In the genomic region with DNA sequence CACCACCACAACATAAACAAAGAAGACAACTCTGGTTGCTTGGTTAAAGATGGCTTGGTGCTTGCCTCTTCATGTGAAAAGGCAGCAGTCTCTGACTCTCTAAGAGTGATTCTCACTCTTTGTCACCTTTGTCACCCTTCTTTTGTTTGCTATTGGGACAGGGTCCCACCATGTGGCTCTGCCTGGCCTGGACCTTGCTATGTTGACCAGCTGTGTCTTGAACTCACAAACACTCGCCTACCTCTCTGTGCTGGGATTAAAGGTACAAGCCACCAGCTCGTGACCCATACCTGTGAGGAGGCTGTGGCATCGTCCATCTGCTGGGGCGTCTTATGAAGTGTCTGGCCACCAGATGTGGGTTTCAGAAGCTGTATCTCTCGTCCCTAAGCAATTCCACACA, we compare ENCODE assay signal across 30 mouse cellular contexts. TPM values are rescaled to one million over a fixed set of nuclear protein-coding genes. Genes with fewer than 3 reads are reported as not detected.
DNase-seq lines count a peak whose midpoint lies in the region; ATAC-seq and TF ChIP-seq lines count a peak whose summit lies in the region.
"Had no signal": no experiment of that assay in that cellular context is flagged by ENCODE, and none has a peak within 500 bp of the region (broad histone marks: within the 10 kb centered on the region; RNA-seq: fewer than 3 reads in every experiment).

No protein-coding gene starts in this region.

- H3K4me2 ChIP-seq in liver, embryonic 16.5 days (ENCODE audit: low read depth, low read length): no peak overlapping the region
- no peak overlapping the region for H3K4me2 ChIP-seq in liver, embryonic 12.5 days
- H3K4me2 ChIP-seq: embryonic facial prominence, embryonic 12.5 days; embryonic facial prominence, embryonic 15.5 days; heart, embryonic 13.5 days; hindbrain, embryonic 14.5 days had no signal

- no peaks in the 10 kb centered on the region for H3K9me3 ChIP-seq in liver, embryonic 16.5 days (replicated peaks; ENCODE audit: control insufficient read depth, low read length)
- no peaks in the 10 kb centered on the region for H3K9me3 ChIP-seq in liver, embryonic 12.5 days (replicated peaks)
- H3K9me3 ChIP-seq: embryonic facial prominence, embryonic 12.5 days; embryonic facial prominence, embryonic 15.5 days; G1E; heart, embryonic 10.5 days; heart, embryonic 13.5 days had no signal

- no peak overlapping the region for H3K4me3 ChIP-seq in layer of hippocampus, adult 2 months
- no peak overlapping the region for H3K4me3 ChIP-seq in liver, embryonic 16.5 days (ENCODE audit: low read depth, low read length)
- H3K4me3 ChIP-seq in liver, embryonic 12.5 days: no peak overlapping the region
- H3K4me3 ChIP-seq: embryonic facial prominence, embryonic 12.5 days; embryonic facial prominence, embryonic 15.5 days; gastrocnemius, adult 2 months; heart, adult 2 months; heart, embryonic 10.5 days; heart, embryonic 13.5 days had no signal

- TF ChIP-seq CTCF in layer of hippocampus, adult 2 months (conservative IDR thresholded peaks at IDR 0.05): no peak

- H3K36me3 ChIP-seq in liver, embryonic 16.5 days (ENCODE audit: control insufficient read depth, insufficient read depth): no peaks in the 10 kb centered on the region
- peaks cover 9% of the 10 kb centered on the region for H3K36me3 ChIP-seq in liver, embryonic 12.5 days

- peak; percentile 50; the same call in 1 of the 2 replicates for ATAC-seq in liver, embryonic 16.5 days (ENCODE audit: low read depth)
- no peak for ATAC-seq in liver, embryonic 12.5 days
- ATAC-seq: activated CD4-positive, CD25-positive, alpha-beta regulatory T cell, adult 4 months; forebrain, embryonic 14.5 days; forebrain, postnatal 0 days; hindbrain, postnatal 0 days had no signal

- peaks cover 2% of the 10 kb centered on the region for H3K4me1 ChIP-seq in liver, embryonic 16.5 days (ENCODE audit: control insufficient read depth, low read depth, low read length)
- no peaks in the 10 kb centered on the region for H3K4me1 ChIP-seq in liver, embryonic 12.5 days
- H3K4me1 ChIP-seq: embryonic facial prominence, embryonic 12.5 days; embryonic facial prominence, embryonic 15.5 days had no signal

- no peak for DNase-seq in layer of hippocampus, adult 2 months (ENCODE audit: low spot score in 2 of 2)
- no peak for DNase-seq in layer of hippocampus, adult 8-10 months (ENCODE audit: low spot score in 2 of 2)
- peak; percentile 12 for DNase-seq in mesoderm, embryonic 11.5 days (ENCODE audit: low read depth, low spot score)
- no peak for DNase-seq in ovary, postnatal 10 days (ENCODE audit: low spot score)
- no peak for DNase-seq in heart, adult 11 months
- DNase-seq: adrenal gland, adult 8-10 months; adrenal gland, postnatal 25 days; B cell, adult 2 months; cerebellum, adult 11-12 months; cerebellum, adult 8-10 months; cerebellum, postnatal 10 days; cerebellum, postnatal 36 days; forebrain, postnatal 0 days; gastrocnemius, adult 2 months; gastrocnemius, postnatal 25 days; heart, adult 2 months; heart, postnatal 14 days; heart, postnatal 4 days had no signal

- peak overlapping the region; percentile 55; the same call in 1 of the 2 replicates for H3K27ac ChIP-seq in layer of hippocampus, adult 2 months
- no peak overlapping the region for H3K27ac ChIP-seq in liver, embryonic 16.5 days (ENCODE audit: low read length)
- no peak overlapping the region for H3K27ac ChIP-seq in liver, embryonic 12.5 days
- H3K27ac ChIP-seq: embryonic facial prominence, embryonic 12.5 days; embryonic facial prominence, embryonic 15.5 days; gastrocnemius, adult 2 months; heart, adult 2 months; heart, embryonic 10.5 days; heart, embryonic 13.5 days; hindbrain, embryonic 14.5 days; hindbrain, postnatal 0 days had no signal

- H3K9ac ChIP-seq in liver, embryonic 16.5 days (ENCODE audit: low read depth, low read length): no peak overlapping the region
- no peak overlapping the region for H3K9ac ChIP-seq in liver, embryonic 12.5 days
- H3K9ac ChIP-seq: embryonic facial prominence, embryonic 12.5 days; embryonic facial prominence, embryonic 15.5 days; forebrain, postnatal 0 days; hindbrain, embryonic 14.5 days had no signal

- 0 out of 2 replicates have a peak, but pooled peaks cover 3% of the 10 kb centered on the region for H3K27me3 ChIP-seq in liver, embryonic 16.5 days (ENCODE audit: control insufficient read depth, insufficient read depth, low read depth, low read length)
- peaks cover 38% of the 10 kb centered on the region for H3K27me3 ChIP-seq in liver, embryonic 12.5 days (replicated peaks)
- H3K27me3 ChIP-seq: CH12.LX; embryonic facial prominence, embryonic 12.5 days; embryonic facial prominence, embryonic 15.5 days; heart, embryonic 13.5 days had no signal

- 34% methylated on average over 5 of the region's 5 CpGs for WGBS in liver, embryonic 16.5 days (ENCODE audit: insufficient replicate concordance)
- WGBS in liver, embryonic 12.5 days (ENCODE audit: insufficient replicate concordance): 44% methylated on average over 5 of the region's 5 CpGs

RNA-seq across cellular contexts. Expression of a gene that starts 30.8 kb away (rescaled TPM):
- total RNA-seq in layer of hippocampus, adult 2 months (2021): 10 to 100 TPM; 23.8 TPM
- 10 to 100 TPM; 20.4 to 23.8 (median 22.2) TPM for total RNA-seq in layer of hippocampus, adult 8-10 months (2022)
- polyA plus RNA-seq in liver, embryonic 16.5 days (2015; fragmentation: Nextera tagmentation; extraction: Ambion mirVana): 1.3 and 1.6 TPM in 2 replicates
- 1.9 and 2.2 TPM in 2 replicates for polyA plus RNA-seq in liver, embryonic 12.5 days (2016; fragmentation: Nextera tagmentation; extraction: Ambion mirVana)

RNA-seq across cellular contexts. Expression of a gene that starts 32.9 kb away (rescaled TPM):
- 10 to 100 TPM; 76.5 to 89.8 TPM for total RNA-seq in layer of hippocampus, adult 2 months (2021)
- 10 to 100 TPM; 71.2 to 92.9 (median 83.9) TPM for total RNA-seq in layer of hippocampus, adult 8-10 months (2022)
- 0.77 and 1.1 TPM in 2 replicates for polyA plus RNA-seq in liver, embryonic 16.5 days (2015; fragmentation: Nextera tagmentation; extraction: Ambion mirVana)
- 1.0 and 1.1 TPM in 2 replicates for polyA plus RNA-seq in liver, embryonic 12.5 days (2016; fragmentation: Nextera tagmentation; extraction: Ambion mirVana)

RNA-seq across cellular contexts. Expression of a gene that starts 33.3 kb away (rescaled TPM):
- 1 to 10 TPM; 2.9 to 5.0 TPM for total RNA-seq in layer of hippocampus, adult 2 months (2021)
- total RNA-seq in layer of hippocampus, adult 8-10 months (2022): 1 to 10 TPM; 3.8 to 6.5 (median 4.7) TPM
- polyA plus RNA-seq in liver, embryonic 16.5 days (2015; fragmentation: Nextera tagmentation; extraction: Ambion mirVana): 1.1 and 1.4 TPM in 2 replicates
- 0.41 and 0.97 TPM in 2 replicates for polyA plus RNA-seq in liver, embryonic 12.5 days (2016; fragmentation: Nextera tagmentation; extraction: Ambion mirVana)

RNA-seq across cellular contexts. Expression of a gene that starts 45.4 kb away (rescaled TPM):
- 100 to 1,000 TPM; 387 to 403 TPM for total RNA-seq in layer of hippocampus, adult 2 months (2021)
- total RNA-seq in layer of hippocampus, adult 8-10 months (2022): 100 to 1,000 TPM; 291 to 332 (median 307) TPM
- 3.0 and 4.3 TPM in 2 replicates for polyA plus RNA-seq in liver, embryonic 16.5 days (2015; fragmentation: Nextera tagmentation; extraction: Ambion mirVana)
- 6.1 and 6.4 TPM in 2 replicates for polyA plus RNA-seq in liver, embryonic 12.5 days (2016; fragmentation: Nextera tagmentation; extraction: Ambion mirVana)
